Comparison of ENCODE assay signal across 18 mouse cellular contexts in genomic region chr8:111905500-111906121, GRCm38 (mm10). TPM values are rescaled to one million over a fixed set of nuclear protein-coding genes. Genes with fewer than 3 reads are reported as not detected.
DNase-seq lines count a peak whose midpoint lies in the region; ATAC-seq and TF ChIP-seq lines count a peak whose summit lies in the region.
"Had no signal": no experiment of that assay in that cellular context is flagged by ENCODE, and none has a peak within 500 bp of the region (broad histone marks: within the 10 kb centered on the region; RNA-seq: fewer than 3 reads in every experiment).

No protein-coding gene starts in this region.

- H3K4me2 ChIP-seq in limb, embryonic 15.5 days, result no peak overlapping the region
- no peak overlapping the region for H3K4me2 ChIP-seq in heart, embryonic 12.5 days
- H3K4me2 ChIP-seq: kidney, embryonic 15.5 days; liver, embryonic 15.5 days; midbrain, embryonic 12.5 days; neural tube, embryonic 12.5 days had no signal

- no peak for TF ChIP-seq CTCF in embryonic fibroblast, embryonic 13.5 days (IDR thresholded peaks at IDR 0.05; ENCODE audit: borderline replicate concordance, insufficient read depth, low read length)

- H3K4me1 ChIP-seq in embryonic fibroblast, embryonic 13.5 days (ENCODE audit: control insufficient read depth, insufficient read depth, low read length), result peaks cover 8% of the 10 kb centered on the region; the same call in 1 of the 2 replicates
- H3K4me1 ChIP-seq in limb, embryonic 15.5 days, result peaks cover 25% of the 10 kb centered on the region
- H3K4me1 ChIP-seq in heart, embryonic 12.5 days (replicated peaks), result peaks cover 22% of the 10 kb centered on the region
- H3K4me1 ChIP-seq: liver, embryonic 15.5 days had no signal

- H3K36me3 ChIP-seq in limb, embryonic 15.5 days, result no peaks in the 10 kb centered on the region
- H3K36me3 ChIP-seq in heart, embryonic 12.5 days, result no peaks in the 10 kb centered on the region
- H3K36me3 ChIP-seq: kidney, embryonic 15.5 days; liver, embryonic 15.5 days; midbrain, embryonic 12.5 days; neural tube, embryonic 12.5 days had no signal

- intact Hi-C loops in heart, postnatal 10 days (cut with DNase I), result no loop called here

- whole genome bisulfite sequencing in limb, embryonic 15.5 days, result 44% methylated on average over 7 of the region's 8 CpGs
- 45% methylated on average over 8 of the region's 8 CpGs for WGBS in heart, embryonic 12.5 days

- TF ChIP-seq POLR2A in embryonic fibroblast, embryonic 13.5 days (IDR thresholded peaks at IDR 0.05; ENCODE audit: low read depth, low read length), result no peak

- peak overlapping the region; percentile 28 for H3K27ac ChIP-seq in embryonic fibroblast, embryonic 13.5 days (ENCODE audit: insufficient read depth, low read length)
- peak overlapping the region; percentile 23 for H3K27ac ChIP-seq in limb, embryonic 15.5 days
- no peak overlapping the region for H3K27ac ChIP-seq in heart, embryonic 12.5 days (ENCODE audit: poor library complexity, severe bottlenecking)
- H3K27ac ChIP-seq: kidney, embryonic 15.5 days; liver, embryonic 15.5 days; midbrain, embryonic 12.5 days; neural tube, embryonic 12.5 days had no signal

- no peak for ATAC-seq in limb, embryonic 15.5 days (ENCODE audit: insufficient number of reproducible peaks, low FRiP score, low TSS enrichment, low read depth)
- no peak for ATAC-seq in heart, embryonic 12.5 days (ENCODE audit: insufficient number of reproducible peaks, low FRiP score)
- ATAC-seq in activated CD4-positive, CD25-positive, alpha-beta regulatory T cell, adult 4 months, result no peak

- peak; percentile 17 for DNase-seq in urinary bladder, postnatal 14 days (ENCODE audit: low spot score)
- DNase-seq in urinary bladder, postnatal 10 days (ENCODE audit: low spot score), result no peak
- no peak for DNase-seq in heart, postnatal 10 days
- DNase-seq: adrenal gland, postnatal 25 days; cerebellum, adult 11 months; cerebellum, postnatal 10 days; right cerebral cortex, adult 18-20 months had no signal

- peaks cover 11% of the 10 kb centered on the region for H3K27me3 ChIP-seq in limb, embryonic 15.5 days
- H3K27me3 ChIP-seq in heart, embryonic 12.5 days (replicated peaks), result peaks cover 25% of the 10 kb centered on the region

- no peak overlapping the region for H3K9ac ChIP-seq in limb, embryonic 15.5 days
- no peak overlapping the region for H3K9ac ChIP-seq in heart, embryonic 12.5 days
- H3K9ac ChIP-seq: kidney, embryonic 15.5 days; liver, embryonic 15.5 days; midbrain, embryonic 12.5 days; neural tube, embryonic 12.5 days had no signal

- no peaks in the 10 kb centered on the region for H3K9me3 ChIP-seq in limb, embryonic 15.5 days
- no peaks in the 10 kb centered on the region for H3K9me3 ChIP-seq in heart, embryonic 12.5 days (replicated peaks)
- H3K9me3 ChIP-seq: kidney, embryonic 15.5 days; liver, embryonic 15.5 days; midbrain, embryonic 12.5 days; neural tube, embryonic 12.5 days had no signal

- no peak overlapping the region for H3K4me3 ChIP-seq in embryonic fibroblast, embryonic 13.5 days (ENCODE audit: insufficient read depth, low read length)
- no peak overlapping the region for H3K4me3 ChIP-seq in limb, embryonic 15.5 days
- H3K4me3 ChIP-seq in heart, embryonic 12.5 days, result no peak overlapping the region
- H3K4me3 ChIP-seq: kidney, embryonic 15.5 days; liver, embryonic 15.5 days; midbrain, embryonic 12.5 days; neural tube, embryonic 12.5 days had no signal

RNA-seq across cellular contexts. Expression of gene Chst5, which starts 4.6 kb away (rescaled TPM):
- polyA plus RNA-seq in embryonic fibroblast, embryonic 13.5 days (2011; ENCODE audit: insufficient read length, low read depth, missing spikeins), result 0.79 and 1.9 TPM in 2 replicates
- 16.3 and 18.5 TPM in 2 replicates for polyA plus RNA-seq in limb, embryonic 15.5 days (2015; fragmentation: Nextera tagmentation; extraction: Ambion mirVana)
- 0.12 and 0.45 TPM in 2 replicates for polyA plus RNA-seq in heart, embryonic 12.5 days (2016; fragmentation: Nextera tagmentation; extraction: Ambion mirVana)
- not detected for total RNA-seq in heart, postnatal 10 days (2021)
- polyA plus RNA-seq in activated CD4-positive, CD25-positive, alpha-beta regulatory T cell, adult 4 months (2017; shearing (Covaris generic)), result not detected
- total RNA-seq: adrenal gland, postnatal 25 days; heart, adult 8-10 months; megakaryocyte progenitor cell, adult 5-6 weeks had no signal
- polyA plus RNA-seq: heart, postnatal 0 days had no signal

RNA-seq across cellular contexts. Expression of gene Tmem231, which starts 28.1 kb away (rescaled TPM):
- polyA plus RNA-seq in embryonic fibroblast, embryonic 13.5 days (2011; ENCODE audit: insufficient read length, low read depth, missing spikeins), result 11.4 and 12.2 TPM in 2 replicates
- polyA plus RNA-seq in limb, embryonic 15.5 days (2015; fragmentation: Nextera tagmentation; extraction: Ambion mirVana), result 16.3 and 16.4 TPM in 2 replicates
- 5.4 and 7.1 TPM in 2 replicates for polyA plus RNA-seq in heart, embryonic 12.5 days (2016; fragmentation: Nextera tagmentation; extraction: Ambion mirVana)
- total RNA-seq in heart, postnatal 10 days (2021), result 1 to 10 TPM; 1.5 to 2.3 TPM
- 1 to 10 TPM; 1.4 to 1.8 TPM for polyA plus RNA-seq in activated CD4-positive, CD25-positive, alpha-beta regulatory T cell, adult 4 months (2017; shearing (Covaris generic))

RNA-seq across cellular contexts. Expression of gene Tmem170, which starts 29.1 kb away (rescaled TPM):
- 2.6 and 3.2 TPM in 2 replicates for polyA plus RNA-seq in embryonic fibroblast, embryonic 13.5 days (2011; ENCODE audit: insufficient read length, low read depth, missing spikeins)
- 6.9 and 8.0 TPM in 2 replicates for polyA plus RNA-seq in limb, embryonic 15.5 days (2015; fragmentation: Nextera tagmentation; extraction: Ambion mirVana)
- 4.4 and 4.8 TPM in 2 replicates for polyA plus RNA-seq in heart, embryonic 12.5 days (2016; fragmentation: Nextera tagmentation; extraction: Ambion mirVana)
- total RNA-seq in heart, postnatal 10 days (2021), result 1 to 10 TPM; 2.7 to 3.4 TPM
- polyA plus RNA-seq in activated CD4-positive, CD25-positive, alpha-beta regulatory T cell, adult 4 months (2017; shearing (Covaris generic)), result 1 to 10 TPM; 6.4 to 8.4 TPM

RNA-seq across cellular contexts. Expression of gene Gabarapl2, which starts 34.9 kb away (rescaled TPM):
- 51.0 and 61.1 TPM in 2 replicates for polyA plus RNA-seq in embryonic fibroblast, embryonic 13.5 days (2011; ENCODE audit: insufficient read length, low read depth, missing spikeins)
- 165 and 166 TPM in 2 replicates for polyA plus RNA-seq in limb, embryonic 15.5 days (2015; fragmentation: Nextera tagmentation; extraction: Ambion mirVana)
- 176 and 184 TPM in 2 replicates for polyA plus RNA-seq in heart, embryonic 12.5 days (2016; fragmentation: Nextera tagmentation; extraction: Ambion mirVana)
- 100 to 1,000 TPM; 121 to 124 TPM for total RNA-seq in heart, postnatal 10 days (2021)
- 100 to 1,000 TPM; 244 to 264 TPM for polyA plus RNA-seq in activated CD4-positive, CD25-positive, alpha-beta regulatory T cell, adult 4 months (2017; shearing (Covaris generic))

RNA-seq across cellular contexts. Expression of gene Cfdp1, which starts 51.5 kb away (rescaled TPM):
- 120 and 149 TPM in 2 replicates for polyA plus RNA-seq in embryonic fibroblast, embryonic 13.5 days (2011; ENCODE audit: insufficient read length, low read depth, missing spikeins)
- 225 and 232 TPM in 2 replicates for polyA plus RNA-seq in limb, embryonic 15.5 days (2015; fragmentation: Nextera tagmentation; extraction: Ambion mirVana)
- 144 and 149 TPM in 2 replicates for polyA plus RNA-seq in heart, embryonic 12.5 days (2016; fragmentation: Nextera tagmentation; extraction: Ambion mirVana)
- total RNA-seq in heart, postnatal 10 days (2021), result 10 to 100 TPM; 43.7 to 53.7 TPM
- 100 to 1,000 TPM; 118 to 135 TPM for polyA plus RNA-seq in activated CD4-positive, CD25-positive, alpha-beta regulatory T cell, adult 4 months (2017; shearing (Covaris generic))
